Comparison of ENCODE assay signal across 22 mouse cellular contexts in genomic region chr7:100530766-100531165, GRCm38 (mm10). TPM values are rescaled to one million over a fixed set of nuclear protein-coding genes. Genes with fewer than 3 reads are reported as not detected.
"Had no signal": no experiment of that assay in that cellular context is flagged by ENCODE, and none has a peak within 500 bp of the region (broad histone marks: within the 10 kb centered on the region; RNA-seq: fewer than 3 reads in every experiment).

No protein-coding gene starts in this region.

- H3K4me3 ChIP-seq: liver, embryonic 12.5 days; midbrain, embryonic 13.5 days; midbrain, embryonic 15.5 days; myocyte; neural tube, embryonic 13.5 days; neural tube, embryonic 15.5 days had no signal

- H3K4me1 ChIP-seq: midbrain, embryonic 13.5 days; midbrain, embryonic 15.5 days had no signal

- H3K27ac ChIP-seq: liver, embryonic 12.5 days; liver, embryonic 14.5 days; midbrain, embryonic 13.5 days; midbrain, embryonic 15.5 days; neural tube, embryonic 13.5 days; neural tube, embryonic 15.5 days had no signal

- H3K9ac ChIP-seq: liver, embryonic 12.5 days; liver, embryonic 14.5 days; lung, embryonic 14.5 days; midbrain, embryonic 13.5 days; midbrain, embryonic 15.5 days; neural tube, embryonic 13.5 days; neural tube, embryonic 15.5 days had no signal

- H3K4me2 ChIP-seq: liver, embryonic 12.5 days; lung, embryonic 14.5 days; midbrain, embryonic 11.5 days; midbrain, embryonic 13.5 days; midbrain, embryonic 15.5 days; neural tube, embryonic 13.5 days; neural tube, embryonic 15.5 days had no signal

- H3K9me3 ChIP-seq: liver, embryonic 12.5 days; megakaryocyte, embryonic 14.5 days; midbrain, embryonic 13.5 days; midbrain, embryonic 15.5 days; neural tube, embryonic 13.5 days; neural tube, embryonic 15.5 days had no signal

- H3K36me3 ChIP-seq: midbrain, embryonic 13.5 days; midbrain, embryonic 15.5 days; neural tube, embryonic 13.5 days; neural tube, embryonic 15.5 days had no signal

- H3K27me3 ChIP-seq: liver, embryonic 12.5 days; megakaryocyte, embryonic 14.5 days; midbrain, embryonic 13.5 days; midbrain, embryonic 15.5 days; neural tube, embryonic 13.5 days; neural tube, embryonic 15.5 days had no signal

- ATAC-seq: liver, embryonic 12.5 days; midbrain, embryonic 13.5 days; midbrain, embryonic 15.5 days had no signal

- DNase-seq: lung, adult 18-20 months; lung, embryonic 14.5 days; lung, postnatal 10 days; right cerebral cortex, adult 18-20 months; right cerebral cortex, postnatal 25 days; right cerebral cortex, postnatal 4 days; spleen, adult 18-20 months; thymus, adult 2 months; thymus, postnatal 14 days; thymus, postnatal 36 days had no signal

RNA-seq across cellular contexts. Expression of gene Ucp3, which starts 58.0 kb away (rescaled TPM):
- total RNA-seq: midbrain, postnatal 0 days had no signal
- polyA plus RNA-seq: lung, embryonic 14.5 days; midbrain, embryonic 11.5 days; midbrain, embryonic 13.5 days; midbrain, embryonic 15.5 days; neural tube, embryonic 11.5 days; neural tube, embryonic 13.5 days; neural tube, embryonic 15.5 days; stomach, embryonic 14.5 days had no signal
